Mouse (Mus musculus): ENCODE results near the gene Pygo1.

Gene Pygo1

DNA sequence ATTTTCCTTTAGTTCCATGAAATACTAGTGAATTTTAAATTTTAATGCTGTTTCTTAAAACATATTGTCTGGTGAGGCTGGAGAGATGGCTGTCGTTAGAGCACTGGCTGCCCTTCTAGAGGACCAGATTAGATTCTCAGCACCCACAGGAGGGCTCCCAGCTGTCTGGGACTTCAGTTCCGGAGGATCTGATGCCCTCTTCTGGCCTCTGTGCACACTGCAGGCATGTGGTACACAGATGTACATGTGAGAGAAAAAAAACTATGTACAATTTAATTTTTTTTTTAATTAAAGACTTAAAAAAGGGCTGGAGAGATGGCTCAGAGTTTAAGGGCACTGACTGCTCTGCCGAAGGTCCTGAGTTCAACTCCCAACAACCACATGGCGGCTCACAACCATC lies 9.9 kb downstream of the Pygo1 start:
- no peak for DNase-seq (ENCODE audit: low spot score in 2 of 2)

DNA sequence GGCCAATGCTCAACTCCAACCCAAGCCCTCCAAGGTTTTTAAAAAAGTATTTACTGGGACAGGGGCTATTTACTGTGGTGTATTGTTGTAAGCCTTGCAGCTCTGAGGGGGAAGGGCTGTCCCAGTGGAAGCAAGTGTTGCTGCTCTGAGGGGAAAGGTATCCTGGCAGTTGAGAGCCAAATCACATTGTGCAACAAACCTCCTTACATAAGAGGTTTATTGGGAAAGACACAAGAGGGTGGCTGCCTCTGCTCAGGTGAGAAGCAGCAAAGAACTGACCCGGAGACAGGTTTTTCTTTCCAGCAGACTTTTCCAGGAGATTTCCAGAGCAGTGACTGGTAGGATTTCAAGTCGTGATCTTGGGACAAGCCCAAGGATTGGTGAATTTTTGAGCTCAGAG lies 10.9 kb downstream of the Pygo1 start:
- DNase-seq (ENCODE audit: low spot score in 2 of 2): no peak

DNA sequence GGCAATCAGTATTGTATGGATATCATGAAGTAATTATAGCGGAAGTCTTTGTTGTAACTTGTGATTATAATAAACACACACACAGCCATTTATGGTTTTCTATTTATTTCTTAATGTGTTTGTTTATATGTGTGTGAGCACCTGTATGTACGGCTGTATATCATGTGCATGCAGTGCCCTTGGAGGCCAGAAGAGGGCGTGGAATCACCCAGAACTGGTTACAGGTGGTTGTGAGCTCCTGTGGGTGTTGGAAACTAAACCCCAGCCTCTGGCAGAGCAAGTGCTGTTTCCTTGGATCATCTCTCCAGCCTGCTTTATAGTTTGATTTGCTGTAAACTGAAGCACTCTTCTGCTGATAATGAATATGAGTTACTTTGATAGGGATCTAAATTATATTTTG lies 18.0 kb downstream of the Pygo1 start:
- no peak for DNase-seq (ENCODE audit: low spot score in 2 of 2)

DNA sequence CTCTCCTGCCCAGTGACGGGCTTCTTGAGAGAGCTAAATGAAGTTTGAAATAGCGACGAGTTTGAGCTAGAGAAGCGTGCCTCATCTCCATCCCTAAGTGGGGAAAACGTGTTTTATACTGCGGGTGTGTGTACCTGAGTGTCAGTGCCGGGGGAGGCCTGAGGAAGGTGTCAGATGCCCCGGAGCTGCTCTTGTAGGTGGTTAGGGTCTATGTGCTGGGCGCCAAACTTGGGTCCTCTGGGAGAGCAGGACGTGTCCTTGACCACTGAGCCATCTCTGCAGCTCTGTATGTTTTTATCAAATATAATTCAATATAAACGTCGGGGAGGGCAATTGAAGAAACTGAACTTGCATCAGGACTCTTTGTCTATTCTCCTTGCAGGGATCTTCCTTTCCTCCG lies 18.8 kb downstream of the Pygo1 start:
- DNase-seq (ENCODE audit: low spot score in 2 of 2): no peak

DNA sequence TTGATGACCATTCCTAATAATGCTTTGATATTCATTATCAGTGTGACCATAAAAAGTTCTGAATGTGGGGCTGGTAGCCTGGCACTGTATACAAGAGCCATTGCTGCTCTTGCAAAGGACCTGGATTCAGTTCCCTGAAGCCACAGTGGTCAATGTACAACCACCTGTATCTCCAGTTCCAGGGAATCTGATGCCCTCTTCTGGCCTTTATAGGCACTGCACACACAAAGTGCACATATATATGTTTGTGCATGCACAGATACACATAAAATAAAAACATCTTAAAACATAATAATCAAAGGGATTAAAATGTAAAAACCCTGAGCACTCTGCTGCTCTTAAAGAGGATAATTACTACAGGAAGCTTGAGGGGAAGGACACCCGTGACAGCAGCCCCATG lies 21.6 kb downstream of the Pygo1 start:
- DNase-seq (ENCODE audit: low spot score in 2 of 2): no peak

DNA sequence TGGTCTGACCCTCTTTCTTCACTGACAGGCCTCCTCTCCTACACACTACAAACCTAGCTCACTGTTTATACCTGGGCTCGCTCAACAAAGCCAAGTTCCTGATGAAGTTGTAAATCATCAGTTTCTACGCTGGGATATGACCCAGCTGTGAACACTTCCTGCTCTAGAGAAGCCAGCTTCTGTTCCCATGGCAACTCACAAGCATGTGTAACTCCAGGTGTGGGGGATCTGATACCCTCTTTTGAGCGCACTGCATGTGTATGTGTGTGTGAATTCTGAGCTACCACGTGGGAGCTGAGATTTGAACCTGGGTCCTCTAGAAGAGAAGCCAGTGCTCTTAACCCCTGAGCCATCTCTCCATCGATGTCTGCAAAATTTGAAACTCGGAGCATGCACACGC lies 24.1 kb downstream of the Pygo1 start:
- no peak for DNase-seq (ENCODE audit: low spot score in 2 of 2)

DNA sequence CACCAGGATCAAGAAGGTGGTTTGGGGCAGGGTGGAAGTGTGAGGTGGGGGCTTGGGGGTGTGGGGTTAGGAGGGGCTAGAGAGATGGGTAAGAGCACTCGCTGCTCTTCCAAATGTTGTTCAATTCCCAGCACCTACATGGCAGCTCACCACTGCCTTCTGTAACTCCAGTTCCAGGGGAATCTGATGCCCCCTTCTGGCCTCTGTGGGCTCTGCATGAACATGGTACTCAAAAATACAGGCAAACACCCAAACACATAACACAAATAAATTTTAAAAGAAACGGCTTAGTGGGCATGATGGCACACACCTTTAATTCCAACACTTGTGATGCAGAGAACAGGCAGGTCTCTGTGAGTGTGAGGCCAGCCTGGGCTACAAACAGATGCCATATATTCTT lies 29.3 kb downstream of the Pygo1 start:
- no peak for DNase-seq (ENCODE audit: low spot score in 2 of 2)

DNA sequence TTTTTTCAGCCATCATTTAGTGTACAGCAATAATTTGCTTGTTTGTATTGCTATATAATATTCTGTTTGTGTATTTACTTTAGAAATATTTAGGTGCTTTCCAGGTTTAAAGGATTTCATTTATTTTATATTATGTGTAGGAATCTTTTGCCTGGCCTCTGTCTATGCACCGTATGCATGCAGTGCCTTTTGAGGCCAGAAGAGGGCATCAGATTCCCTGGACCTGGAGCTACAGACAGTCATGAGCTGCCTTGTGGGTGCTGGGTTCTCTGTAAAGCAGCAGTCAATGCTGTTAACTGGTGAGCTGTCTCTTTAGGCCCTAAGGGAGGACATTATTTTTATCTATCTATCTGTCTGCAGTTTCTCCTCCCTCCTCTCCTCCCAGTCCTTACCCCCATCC lies 30.1 kb downstream of the Pygo1 start:
- peak in 1 of 2 experiments; percentile 43 for DNase-seq (ENCODE audit: low spot score in 2 of 2)

DNA sequence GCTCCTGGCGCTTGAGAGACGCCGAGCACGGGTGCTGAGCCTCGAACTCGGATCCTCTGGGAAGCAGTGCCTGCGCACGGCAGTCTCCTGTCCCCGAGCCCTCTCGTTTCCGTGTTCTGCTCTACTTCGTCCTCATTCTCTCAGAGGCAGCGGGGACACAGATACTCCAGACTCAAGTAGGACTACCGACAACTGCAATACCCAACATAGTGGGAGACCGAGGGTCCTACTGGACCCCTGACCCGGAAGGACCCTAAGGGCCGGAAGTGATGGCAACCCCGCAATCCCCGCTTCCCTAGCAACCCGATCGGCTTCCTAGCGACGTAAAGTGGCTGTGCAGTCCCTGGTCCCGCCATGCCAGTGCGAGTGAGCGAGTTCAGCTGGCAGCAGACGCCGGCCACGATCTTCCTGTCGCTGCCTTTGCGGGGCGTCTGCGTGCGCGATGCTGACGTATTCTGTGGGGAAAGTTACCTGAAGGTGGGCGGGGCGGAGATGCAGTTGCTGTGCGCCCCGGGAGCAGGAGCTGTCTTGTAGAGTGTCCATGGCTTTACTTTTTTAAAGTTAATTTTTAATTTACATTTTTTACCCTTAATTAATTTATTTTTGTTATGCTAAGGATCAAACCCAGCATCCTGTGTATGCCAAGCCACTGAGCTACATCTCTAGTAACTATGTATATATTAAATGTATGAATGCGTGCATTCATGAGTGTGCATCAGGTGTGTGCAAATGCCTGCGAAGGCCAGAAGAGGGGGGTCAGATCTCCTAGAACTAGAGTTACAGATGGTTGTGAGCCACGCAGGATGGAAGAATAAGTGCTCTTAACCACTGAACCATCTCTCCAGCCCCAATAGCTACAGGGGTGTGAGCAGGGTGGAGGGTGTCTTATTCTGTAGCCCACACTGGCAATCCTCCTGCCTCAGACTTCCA lies 33.3 kb downstream of the Pygo1 start, which contains the start of the genes Dyx1c1 and Gm44503:
Gene Dyx1c1, plus strand, starts transcription at position 265 of the 930 bp plus-strand sequence.
Gene Gm44503, plus strand, starts transcription at position 332 of the 930 bp plus-strand sequence.
- peak; percentile 70 to 78 for DNase-seq (ENCODE audit: low spot score in 2 of 2)

DNA sequence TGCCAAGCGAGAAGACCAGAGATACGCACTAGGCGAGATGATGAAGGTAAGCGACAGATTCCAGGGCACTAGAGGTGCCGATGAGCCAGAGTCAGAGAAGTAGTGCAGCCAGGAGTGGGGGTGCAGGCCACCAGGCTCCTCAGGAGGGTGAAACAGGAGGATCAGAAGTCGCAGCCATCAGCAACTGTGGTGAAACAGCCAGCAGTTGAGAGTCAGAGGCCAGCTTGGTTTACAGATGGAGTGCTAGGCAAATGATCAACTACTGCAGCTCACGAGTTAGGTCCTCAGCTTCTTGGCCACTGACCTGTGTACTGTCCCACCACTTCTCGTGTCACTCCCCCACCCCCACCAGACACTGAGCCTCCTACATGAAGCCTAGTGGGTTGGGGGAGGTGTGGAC lies 35.9 kb downstream of the Pygo1 start:
- no peak for DNase-seq (ENCODE audit: low spot score in 2 of 2)

DNA sequence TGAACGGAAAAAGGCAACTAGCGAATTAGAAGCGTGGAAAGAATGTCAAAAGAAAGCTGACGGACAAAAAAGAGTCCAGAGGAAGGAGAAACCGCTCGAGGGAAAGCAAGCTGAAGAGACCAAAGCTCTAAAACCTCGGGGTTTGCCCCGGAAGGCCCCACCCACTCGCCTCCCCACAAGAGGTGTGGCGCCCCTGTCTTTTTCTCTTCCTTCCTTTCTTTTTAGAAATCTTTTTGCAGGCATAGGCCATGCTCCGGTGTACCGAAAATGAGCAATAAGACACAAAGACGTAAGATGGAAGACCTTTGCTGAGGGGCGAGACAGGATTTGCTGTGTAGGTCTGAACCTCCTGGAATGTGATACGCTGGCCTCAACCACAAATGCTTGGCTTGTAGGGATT lies 36.5 kb downstream of the Pygo1 start:
- no peak for DNase-seq (ENCODE audit: low spot score in 2 of 2)

DNA sequence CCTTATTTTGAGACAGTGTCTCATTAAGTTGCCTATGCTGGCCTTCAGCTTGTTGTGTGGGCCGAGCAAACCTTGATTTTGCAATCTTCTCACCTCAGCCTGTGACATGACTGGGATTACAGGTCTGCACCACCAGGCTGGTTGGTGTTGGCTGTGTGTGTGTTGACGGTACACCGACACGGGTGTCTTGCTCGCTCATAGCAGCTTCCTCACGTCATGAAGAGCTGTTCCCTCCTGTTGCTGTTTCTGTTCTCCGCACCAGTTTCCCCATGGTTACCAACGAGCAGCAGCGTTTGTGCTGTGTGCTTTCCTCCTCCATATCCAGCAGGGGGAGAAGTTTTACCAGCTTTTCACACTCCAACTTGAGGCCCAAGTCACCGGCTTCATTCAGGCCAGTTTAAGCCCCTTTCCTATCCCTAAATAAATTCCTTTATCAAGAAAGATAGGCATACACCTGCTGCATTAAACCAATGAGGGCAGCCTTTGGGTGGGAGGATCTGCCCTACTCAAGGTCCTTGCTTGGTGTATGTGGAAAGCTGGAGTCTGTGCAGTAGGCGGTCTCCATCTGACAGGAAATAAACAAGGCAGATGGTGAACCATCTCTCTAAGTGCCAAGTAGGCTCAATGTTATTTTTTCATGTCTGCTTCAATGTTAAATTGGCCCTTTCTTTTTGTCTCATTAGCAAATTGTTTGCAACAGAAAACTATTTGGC lies 43.1 kb downstream of the Pygo1 start:
- peak; percentile 62 to 64 for DNase-seq (ENCODE audit: low spot score in 2 of 2)

DNA sequence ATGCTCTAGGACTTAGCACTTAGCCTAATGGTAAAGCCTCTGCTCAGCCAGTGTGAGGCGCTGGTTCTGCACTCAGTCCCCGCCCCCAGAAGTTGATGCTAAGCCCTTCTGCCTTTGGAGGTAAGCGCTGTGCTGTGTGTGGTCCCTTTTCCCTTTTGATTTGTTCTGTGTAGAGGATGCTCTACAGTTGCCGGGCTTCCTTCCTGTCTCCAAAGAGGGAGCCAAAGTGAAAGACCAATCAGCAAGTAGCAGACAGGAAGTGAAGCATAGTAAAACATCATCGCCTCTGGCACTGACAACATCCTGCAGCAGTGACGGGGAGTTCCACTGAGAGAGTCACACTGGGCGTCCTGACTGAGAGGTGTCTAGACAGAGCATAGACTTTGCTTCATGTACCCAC lies 44.4 kb downstream of the Pygo1 start:
- no peak for DNase-seq (ENCODE audit: low spot score in 2 of 2)

DNA sequence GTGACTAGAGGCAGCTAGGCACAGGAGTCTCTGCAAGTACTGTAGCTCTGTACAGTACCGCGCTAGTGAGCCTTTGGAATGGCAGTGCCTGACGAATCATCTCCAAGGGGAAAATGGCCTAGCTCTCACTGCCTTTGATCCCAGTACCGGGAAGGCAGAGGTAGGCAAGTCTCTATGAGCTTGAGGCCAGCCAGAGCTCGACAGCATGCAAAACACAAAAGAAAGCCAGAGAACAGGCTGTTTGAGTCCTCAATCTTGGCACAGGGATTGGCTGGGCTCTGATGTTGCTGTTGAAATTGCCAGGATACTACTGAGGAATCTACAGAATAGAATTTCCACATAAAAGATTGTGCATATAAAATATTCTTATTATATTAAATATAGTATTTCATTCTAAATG lies 47.0 kb downstream of the Pygo1 start:
- DNase-seq (ENCODE audit: low spot score in 2 of 2): no peak

DNA sequence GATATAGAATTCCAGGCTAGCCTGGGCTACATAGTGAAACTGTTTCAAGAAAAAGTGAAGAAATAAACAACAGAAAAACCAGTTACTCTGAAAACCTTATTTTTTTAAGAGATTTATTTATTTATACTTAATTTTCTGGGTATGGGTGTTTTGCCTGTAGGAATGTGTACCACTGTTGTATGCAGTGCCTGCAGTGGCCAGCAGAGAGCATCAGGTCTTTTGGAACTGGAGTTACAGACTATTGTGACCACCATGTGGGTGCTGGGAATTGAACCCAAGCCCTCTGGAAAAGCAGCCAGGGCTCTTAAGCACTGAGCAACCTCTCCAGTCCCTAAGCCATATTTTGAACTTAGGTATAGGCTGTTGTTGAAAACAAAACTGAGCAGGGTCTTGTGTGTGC lies 47.5 kb downstream of the Pygo1 start:
- no peak for DNase-seq (ENCODE audit: low spot score in 2 of 2)

DNA sequence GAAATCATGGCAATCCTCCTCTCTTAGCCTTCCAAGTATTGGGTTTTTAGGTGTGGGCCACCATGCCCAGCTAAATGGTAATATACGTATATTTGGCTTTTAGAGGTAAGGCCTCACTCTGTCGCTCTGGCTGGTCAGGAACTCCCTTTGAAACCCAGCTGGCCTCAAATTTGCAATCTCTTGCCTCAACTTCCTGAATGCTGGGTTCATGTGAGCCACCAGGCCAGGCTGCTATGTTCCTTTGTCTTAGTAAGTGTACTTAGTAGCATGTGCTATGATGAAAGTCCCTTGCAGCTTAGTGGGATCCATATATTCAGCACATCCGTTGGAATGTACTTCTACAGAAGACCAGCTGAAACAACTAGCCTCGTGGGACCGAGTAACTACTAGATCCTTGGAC lies 49.3 kb downstream of the Pygo1 start:
- DNase-seq (ENCODE audit: low spot score in 2 of 2): no peak

DNA sequence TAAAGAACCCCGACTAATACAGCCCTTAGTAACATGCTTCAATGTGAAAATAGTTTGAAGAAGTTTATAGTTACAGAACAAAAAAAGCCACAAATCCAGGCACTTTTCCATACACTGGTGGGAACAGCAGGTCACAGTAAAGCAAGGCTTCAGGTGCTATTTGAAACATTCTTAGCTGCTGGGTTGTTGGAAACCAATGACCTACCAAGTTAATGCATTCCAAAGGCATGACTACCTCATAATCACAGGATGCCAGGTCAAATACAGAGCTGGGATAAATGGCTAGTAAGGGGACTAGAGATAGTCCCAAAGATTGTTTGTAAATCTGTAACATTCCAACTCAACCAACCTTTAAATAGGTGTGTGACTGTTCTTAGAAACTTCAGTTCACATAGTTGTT lies 49.8 kb downstream of the Pygo1 start:
- no peak for DNase-seq (ENCODE audit: low spot score in 2 of 2)

DNA sequence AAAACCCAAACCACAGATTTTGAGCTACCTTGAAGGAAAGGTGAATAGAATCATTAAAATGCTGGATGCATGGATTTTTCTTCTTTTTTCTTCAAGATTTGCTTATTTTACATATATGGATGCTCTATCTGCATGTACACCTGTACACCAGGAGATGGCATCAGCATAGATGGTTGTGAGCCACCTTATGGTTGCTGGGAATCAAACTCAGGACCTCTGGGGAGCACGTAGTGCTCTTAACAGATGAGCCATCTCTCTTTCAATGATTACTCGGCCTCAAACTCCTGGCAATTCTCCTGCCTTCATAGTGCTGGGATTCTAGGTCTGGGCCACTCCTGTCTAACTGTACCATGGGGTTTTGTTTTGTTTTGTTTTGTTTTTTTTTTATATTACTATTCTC lies 57.6 kb downstream of the Pygo1 start:
- no peak for DNase-seq (ENCODE audit: low spot score in 2 of 2)

DNA sequence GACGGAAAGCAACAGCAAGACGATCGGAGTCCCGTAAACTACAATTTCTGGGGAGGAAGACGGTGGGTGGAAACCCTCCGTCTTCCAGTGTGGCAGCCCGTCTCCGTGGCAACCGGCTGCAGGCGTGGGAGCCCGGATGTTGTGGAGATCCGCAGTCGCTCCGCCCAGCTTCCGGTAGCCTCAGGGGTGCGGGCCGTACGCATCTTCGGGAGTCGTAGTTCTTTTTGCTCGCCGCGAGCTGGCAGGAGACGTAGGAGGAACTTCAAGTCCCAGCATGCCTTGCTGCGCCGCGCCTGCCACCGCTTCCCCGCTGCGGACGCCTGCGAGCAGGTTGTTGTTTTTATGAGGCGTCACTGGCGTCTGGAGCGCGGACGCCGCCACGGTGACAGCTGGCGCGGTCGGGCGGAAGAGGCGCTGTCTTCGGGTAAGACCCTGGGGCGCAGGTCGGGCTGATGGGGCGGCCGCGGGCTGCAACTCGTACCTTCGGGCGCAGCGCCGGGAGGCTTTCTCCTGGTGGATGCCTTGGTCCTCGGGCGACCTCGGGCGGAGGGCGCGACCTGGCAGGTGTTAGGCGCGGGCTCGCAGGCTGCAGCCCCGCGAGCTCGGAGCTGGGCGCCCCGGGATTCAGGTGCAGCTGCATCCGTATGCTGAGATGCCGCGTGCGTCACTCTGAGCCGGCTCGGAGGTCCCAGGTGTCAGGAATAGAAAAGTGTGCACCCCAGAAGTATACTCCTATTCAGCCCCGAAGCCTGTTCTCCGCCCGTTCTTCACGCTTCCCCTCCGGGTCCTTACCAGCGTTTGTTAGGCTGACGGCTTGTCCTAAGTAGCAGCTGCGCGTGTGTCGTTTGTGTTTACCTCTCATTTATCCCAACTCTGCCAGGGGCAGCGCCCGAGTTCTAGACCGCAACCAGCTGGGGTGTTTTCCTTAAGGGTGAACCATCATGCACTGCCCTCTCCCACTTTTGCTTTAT lies 60.1 kb downstream of the Pygo1 start, which contains the start of the genes Ccpg1os and Ccpg1:
Gene Ccpg1os, minus strand, starts transcription at position 133 of the 971 bp plus-strand sequence.
Gene Ccpg1, plus strand, starts transcription at position 180 of the 971 bp plus-strand sequence.
- DNase-seq (ENCODE audit: low spot score in 2 of 2): peak; percentile 97 to 98

DNA sequence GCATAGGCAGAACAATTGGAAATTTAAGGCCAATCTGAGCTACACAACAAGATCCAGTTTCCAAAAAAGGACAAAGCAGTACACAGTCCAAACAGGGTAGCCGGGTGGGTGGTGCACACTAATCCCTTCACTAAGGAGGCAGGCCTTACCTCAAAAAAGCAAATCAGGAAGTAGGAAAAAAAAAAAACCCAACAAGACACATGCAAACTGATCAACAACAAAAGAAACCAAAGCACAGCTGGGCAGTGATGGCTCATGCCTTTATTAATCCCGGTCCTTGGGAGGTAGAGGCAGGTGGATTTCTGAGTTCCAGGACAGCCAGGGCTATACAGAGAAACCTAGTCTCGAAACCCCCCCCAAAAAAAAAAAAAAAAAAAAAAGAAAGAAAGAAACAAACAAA lies 62.3 kb downstream of the Pygo1 start:
- no peak for DNase-seq (ENCODE audit: low spot score in 2 of 2)

DNA sequence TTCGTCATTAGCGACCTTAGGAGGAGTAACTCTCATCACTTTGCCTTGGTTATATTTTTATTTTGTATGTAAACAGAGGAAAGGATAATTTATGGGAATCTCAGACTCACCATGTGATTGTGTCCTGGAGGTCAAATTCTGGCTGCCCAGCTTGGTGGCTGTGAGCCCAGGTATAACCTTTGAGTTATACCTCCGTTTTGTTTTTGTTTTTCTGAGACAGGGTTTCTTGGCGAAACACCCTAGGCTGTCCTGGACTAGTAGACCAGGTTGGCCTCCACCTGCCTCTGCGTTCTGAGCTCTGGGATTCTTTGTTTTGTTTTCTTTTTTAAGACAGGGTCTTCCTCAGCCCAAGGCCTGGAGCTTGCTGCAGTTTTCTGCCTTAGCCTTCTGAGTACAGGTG lies 63.3 kb downstream of the Pygo1 start:
- no peak for DNase-seq (ENCODE audit: low spot score in 2 of 2)

DNA sequence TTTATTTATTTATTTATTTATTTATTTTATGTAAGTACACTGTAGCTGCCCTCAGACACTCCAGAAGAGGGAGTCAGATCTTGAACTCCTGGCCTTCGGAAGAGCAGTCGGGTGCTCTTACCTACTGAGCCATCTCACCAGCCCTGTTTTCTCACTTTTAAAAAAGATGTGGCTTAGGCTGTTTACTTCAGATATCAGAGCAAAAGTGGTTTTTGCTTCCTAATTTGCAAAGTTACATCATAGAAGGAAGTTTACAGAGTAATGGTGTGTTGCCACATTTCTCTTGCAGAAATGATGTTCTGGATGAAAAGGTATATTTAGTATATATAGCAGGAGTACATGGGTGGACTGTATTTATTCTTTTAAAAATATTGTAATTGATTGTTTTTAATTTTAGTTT lies 66.0 kb downstream of the Pygo1 start:
- no peak for DNase-seq (ENCODE audit: low spot score in 2 of 2)

Data from frontal cortex, postnatal 10 days (tissue).